Mouse (Mus musculus): Measurements from ENCODE around the gene Krtap4-6. TPM values are rescaled to one million over a fixed set of nuclear protein-coding genes. Genes with fewer than 3 reads are reported as not detected.

The Krtap4-6 gene
- total RNA-seq, 2 experiments from 2014 or later, result not detected

Other genes starting within 250 kb of the Krtap4-6 start
- gene Krt12, start 243.7 kb downstream of the Krtap4-6 start, total RNA-seq (2021), result not detected
- gene Krt20, start 227.8 kb downstream of the Krtap4-6 start, total RNA-seq (2021), result under 1 TPM; 0.14 to 0.22 TPM
- not detected for gene Krt23, start 172.8 kb downstream of the Krtap4-6 start, total RNA-seq (2021)
- not detected for gene Krt39, start 144.6 kb downstream of the Krtap4-6 start, total RNA-seq (2021)
- not detected for gene Krt40, start 122.8 kb downstream of the Krtap4-6 start, total RNA-seq (2021)
- gene Krtap3-3, start 115.1 kb downstream of the Krtap4-6 start, total RNA-seq (2021), result not detected
- not detected for gene Krtap3-2, start 109.1 kb downstream of the Krtap4-6 start, total RNA-seq (2021)
- gene Gm11939, start 106.5 kb downstream of the Krtap4-6 start, total RNA-seq (2021), result not detected
- not detected for gene Krtap3-1, start 99.3 kb downstream of the Krtap4-6 start, total RNA-seq (2021)
- gene Krtap1-5, start 84.9 kb downstream of the Krtap4-6 start, total RNA-seq (2021), result not detected
- gene Krtap1-4, start 82.3 kb downstream of the Krtap4-6 start, total RNA-seq (2021), result not detected
- gene Krtap1-3, start 74.6 kb downstream of the Krtap4-6 start, total RNA-seq (2021), result not detected
- gene Krtap9-3, start 67.9 kb downstream of the Krtap4-6 start, total RNA-seq (2021), result not detected
- not detected for gene Gm11938, start 62.7 kb downstream of the Krtap4-6 start, total RNA-seq (2021)
- not detected for gene Gm11937, start 55.8 kb downstream of the Krtap4-6 start, total RNA-seq (2021)
- not detected for gene Krtap2-4, start 51.1 kb downstream of the Krtap4-6 start, total RNA-seq (2021)
- gene Gm11562, start 45.5 kb downstream of the Krtap4-6 start, total RNA-seq (2021), result not detected
- gene Krtap4-1, start 37.7 kb downstream of the Krtap4-6 start, total RNA-seq (2021), result not detected
- gene Krtap4-2, start 30.9 kb downstream of the Krtap4-6 start, total RNA-seq (2021), result not detected
- not detected for gene Krtap4-7, start 21.9 kb downstream of the Krtap4-6 start, total RNA-seq (2021)
- gene Gm11555, start 15.7 kb downstream of the Krtap4-6 start, total RNA-seq (2021), result not detected
- gene Gm11563, start 7.0 kb downstream of the Krtap4-6 start, total RNA-seq (2021), result not detected
- gene Gm14190, start 24.8 kb upstream of the Krtap4-6 start, total RNA-seq (2021), result not detected
- gene Gm14180, start 68.3 kb upstream of the Krtap4-6 start, total RNA-seq (2021), result not detected
- not detected for gene Gm11595, start 107.0 kb upstream of the Krtap4-6 start, total RNA-seq (2021)
- not detected for gene Krtap4-8, start 114.7 kb upstream of the Krtap4-6 start, total RNA-seq (2021)
- gene Krtap4-9, start 119.2 kb upstream of the Krtap4-6 start, total RNA-seq (2021), result not detected
- not detected for gene Gm11596, start 127.5 kb upstream of the Krtap4-6 start, total RNA-seq (2021)
- gene Gm11569, start 133.0 kb upstream of the Krtap4-6 start, total RNA-seq (2021), result not detected
- not detected for gene Gm11554, start 138.5 kb upstream of the Krtap4-6 start, total RNA-seq (2021)
- not detected for gene Krtap4-13, start 143.9 kb upstream of the Krtap4-6 start, total RNA-seq (2021)
- not detected for gene Gm11564, start 149.7 kb upstream of the Krtap4-6 start, total RNA-seq (2021)
- gene 2300003K06Rik, start 172.1 kb upstream of the Krtap4-6 start, total RNA-seq (2021), result not detected
- gene Krtap4-16, start 185.6 kb upstream of the Krtap4-6 start, total RNA-seq (2021), result not detected
- not detected for gene Gm11568, start 192.0 kb upstream of the Krtap4-6 start, total RNA-seq (2021)
- not detected for gene Gm11559, start 198.5 kb upstream of the Krtap4-6 start, total RNA-seq (2021)
- gene Krtap9-1, start 207.4 kb upstream of the Krtap4-6 start, total RNA-seq (2021), result not detected
- gene Gm11567, start 213.2 kb upstream of the Krtap4-6 start, total RNA-seq (2021), result not detected
- gene Krtap31-1, start 242.0 kb upstream of the Krtap4-6 start, total RNA-seq (2021), result not detected
- not detected for gene Gm11565, start 248.8 kb upstream of the Krtap4-6 start, total RNA-seq (2021)

Data from heart, postnatal 14 days (tissue).